Mouse (Mus musculus) adrenal gland, postnatal 14 days (tissue): ENCODE data around the gene Lhcgr. TPM values are rescaled to one million over a fixed set of nuclear protein-coding genes. Genes with fewer than 3 reads are reported as not detected.
A peak's percentile ranks its signal among the peaks of the same experiment; 100 is the strongest.

Experiments used
- DNase-seq: peaks from one replicate; pipeline ENCODE4 v3.0.0; 2021; ENCODE audit warnings: mixed read lengths
- total RNA-seq: library from RNA; stranded (reverse); gene quantifications from 2 replicates; pipeline ENCODE4 v1.2.3, GENCODE M21; 2021

Lhcgr gene
- total RNA-seq, 1 experiment from 2014 or later = not detected

DNA sequence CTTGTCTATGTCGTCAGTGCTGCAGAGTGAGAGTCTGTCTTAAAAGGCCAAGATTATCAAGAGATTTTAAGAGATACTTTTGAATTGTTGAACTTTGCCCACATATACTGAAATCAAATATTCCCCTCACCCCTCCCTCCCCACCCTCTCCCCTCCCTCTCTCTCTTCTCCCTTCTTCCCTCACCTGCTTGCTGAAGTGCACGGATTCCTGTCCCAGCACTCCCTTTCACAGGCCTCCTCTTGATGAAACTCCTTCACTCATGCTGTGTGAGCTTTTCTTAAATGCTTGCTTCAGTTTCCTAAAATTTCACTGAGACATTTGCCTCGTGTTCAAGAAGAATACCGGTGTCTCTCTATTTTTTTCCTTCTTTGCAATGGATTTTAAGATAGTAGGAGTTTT is 88.7 kb downstream of the Lhcgr start:
- DNase-seq = no peak

DNA sequence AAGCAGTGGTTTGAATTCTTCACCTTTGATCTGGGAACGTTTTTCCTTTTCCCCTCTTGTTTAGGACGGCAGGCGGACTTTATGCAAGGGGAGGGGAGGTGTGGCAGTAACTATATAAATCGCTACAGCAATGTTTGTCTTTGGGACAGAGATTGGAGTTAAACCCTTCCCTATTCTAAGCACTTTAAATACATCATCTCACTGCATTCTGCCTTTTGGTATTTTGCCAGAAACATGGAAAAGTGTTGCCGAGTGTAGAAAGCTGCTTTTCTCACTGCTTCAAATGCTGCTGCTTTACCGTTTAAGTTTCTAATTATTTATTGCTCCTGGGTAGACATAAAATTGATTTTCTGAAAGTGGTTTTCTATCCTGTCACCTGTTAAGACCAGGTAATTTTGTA is 89.4 kb downstream of the Lhcgr start:
- no peak for DNase-seq

DNA sequence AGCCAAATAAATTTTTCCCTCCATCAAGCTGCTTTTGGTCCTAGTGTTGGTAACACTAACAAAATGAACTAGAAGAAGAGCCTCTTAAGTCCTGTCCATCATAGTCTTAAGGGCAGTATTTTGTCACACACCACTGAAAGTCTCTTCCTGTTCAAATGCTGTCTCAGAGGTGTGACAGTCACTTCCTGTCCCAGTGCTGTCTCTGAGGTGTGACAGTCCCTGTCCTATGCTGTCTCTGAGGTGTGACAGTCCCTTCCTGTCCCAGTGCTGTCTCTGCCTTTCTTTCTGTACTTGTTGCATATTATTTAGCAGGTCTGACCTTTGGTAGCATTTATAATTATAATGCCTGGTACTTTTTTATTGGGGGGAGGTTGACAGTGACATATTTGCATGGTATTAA is 90.9 kb downstream of the Lhcgr start:
- DNase-seq = no peak

DNA sequence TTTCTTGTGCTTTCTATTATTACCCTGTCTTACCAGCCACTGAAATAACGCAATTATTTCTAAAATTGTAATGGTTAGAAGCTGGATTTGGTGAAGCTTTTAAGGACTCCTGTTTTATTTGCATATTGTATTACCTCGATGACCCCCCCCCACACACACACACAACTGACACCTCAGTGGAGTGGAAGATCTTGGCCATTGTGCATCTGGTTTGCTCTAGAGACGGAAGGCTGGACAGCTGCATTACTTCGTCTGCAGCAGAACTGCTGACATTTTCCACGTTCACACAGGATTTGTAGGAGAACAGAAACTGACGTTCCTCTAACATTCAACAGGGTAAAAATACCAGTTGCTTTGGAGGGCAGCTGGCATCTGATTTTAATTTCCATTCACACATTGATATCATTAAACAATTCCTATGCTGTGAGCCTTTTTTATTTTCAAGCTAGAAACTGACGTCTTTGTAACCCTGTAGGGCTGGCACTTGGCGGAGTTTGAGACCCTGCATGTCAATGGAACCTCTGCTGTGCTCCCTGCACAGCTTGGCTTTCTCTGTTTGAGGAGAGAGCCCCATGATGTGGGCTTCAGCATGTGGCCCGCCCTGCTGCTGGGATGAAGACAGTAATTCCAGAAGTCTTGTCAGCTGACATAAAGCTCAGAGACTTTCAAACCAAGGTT is 95.0 kb downstream of the Lhcgr start:
- DNase-seq = no peak

DNA sequence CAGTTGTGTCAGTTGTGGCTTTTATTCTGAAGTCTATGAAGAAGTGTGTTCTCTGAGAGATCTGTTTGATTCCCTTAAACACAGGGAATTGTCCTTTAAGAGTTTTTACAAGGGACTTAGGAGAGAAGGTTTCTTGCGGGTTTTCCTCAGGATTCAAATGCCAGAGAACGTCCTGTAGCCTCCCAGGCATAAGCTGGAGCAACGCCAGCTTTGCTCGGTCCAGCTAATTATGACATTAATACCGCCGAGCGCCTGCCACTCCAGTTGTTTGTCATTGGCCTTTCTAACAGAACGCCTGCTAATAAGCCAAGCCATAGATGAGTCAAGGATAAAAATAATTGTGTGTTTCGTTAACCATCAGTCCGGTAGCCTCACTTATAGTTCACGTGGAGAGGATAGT is 103.6 kb downstream of the Lhcgr start:
- no peak for DNase-seq

DNA sequence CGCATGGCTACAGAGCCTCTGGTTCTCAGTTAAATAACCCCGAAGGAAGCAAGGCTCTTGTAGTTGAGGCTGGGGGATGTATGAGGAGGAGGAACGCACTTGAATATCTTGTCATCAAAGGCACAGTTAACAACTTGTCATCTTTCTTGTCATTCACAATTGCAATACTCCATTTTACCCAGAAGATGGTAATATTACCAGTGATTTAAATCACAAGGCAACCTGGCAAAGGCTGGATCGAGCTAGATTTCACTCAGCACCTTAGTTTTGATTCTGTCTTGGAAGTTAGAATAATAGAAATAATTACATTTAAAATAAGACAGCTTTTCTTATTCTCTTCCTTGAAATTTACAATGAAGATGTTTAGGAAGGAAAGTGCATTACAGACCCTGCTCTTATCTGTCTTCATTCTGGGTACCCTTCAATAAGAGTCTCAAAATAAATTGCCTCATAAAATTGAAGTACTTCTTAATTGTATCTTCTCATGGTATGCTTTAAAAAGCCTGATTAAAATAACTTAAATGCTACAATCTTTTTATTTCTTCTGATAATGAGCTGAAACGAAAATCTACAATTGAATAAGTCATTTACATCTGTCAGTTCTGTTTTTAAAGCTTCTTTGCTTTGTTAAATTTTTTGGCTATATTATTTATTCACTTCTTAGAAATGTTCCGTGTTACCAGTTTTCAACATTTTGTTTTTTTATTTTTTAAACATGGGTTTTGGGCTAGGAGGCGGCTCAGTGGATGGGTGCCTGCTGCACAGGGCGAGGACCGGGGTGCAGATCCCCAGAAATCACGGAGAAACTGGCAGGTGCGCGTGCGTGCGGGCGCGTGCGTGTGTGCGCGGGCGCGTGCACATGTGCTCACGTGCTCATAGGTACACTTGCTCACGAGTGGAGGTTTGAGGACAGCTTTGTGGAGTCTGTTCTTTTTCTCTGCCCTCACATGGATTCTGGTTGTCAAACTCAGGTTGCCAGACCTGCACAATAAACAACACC is 116.2 kb downstream of the Lhcgr start:
- DNase-seq = no peak

DNA sequence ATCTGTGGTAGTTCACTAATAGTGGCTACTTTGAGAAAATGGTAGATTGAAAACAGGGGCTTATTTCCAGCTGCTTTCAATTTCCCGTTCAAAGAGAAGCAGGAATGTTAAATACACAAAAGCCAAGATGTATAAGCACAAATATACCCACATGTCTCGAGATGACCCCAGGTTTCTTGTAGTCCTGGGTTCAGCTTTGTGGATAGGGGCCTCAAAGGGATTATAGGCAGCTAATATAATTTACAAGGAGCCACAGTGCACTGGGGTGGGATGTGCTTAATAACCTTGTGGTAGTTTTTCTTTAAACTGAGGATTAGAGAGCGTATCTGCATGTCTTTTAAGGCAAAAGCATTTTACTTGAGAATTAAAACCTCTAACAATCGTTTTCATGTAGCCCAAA is 121.0 kb downstream of the Lhcgr start:
- DNase-seq = no peak

DNA sequence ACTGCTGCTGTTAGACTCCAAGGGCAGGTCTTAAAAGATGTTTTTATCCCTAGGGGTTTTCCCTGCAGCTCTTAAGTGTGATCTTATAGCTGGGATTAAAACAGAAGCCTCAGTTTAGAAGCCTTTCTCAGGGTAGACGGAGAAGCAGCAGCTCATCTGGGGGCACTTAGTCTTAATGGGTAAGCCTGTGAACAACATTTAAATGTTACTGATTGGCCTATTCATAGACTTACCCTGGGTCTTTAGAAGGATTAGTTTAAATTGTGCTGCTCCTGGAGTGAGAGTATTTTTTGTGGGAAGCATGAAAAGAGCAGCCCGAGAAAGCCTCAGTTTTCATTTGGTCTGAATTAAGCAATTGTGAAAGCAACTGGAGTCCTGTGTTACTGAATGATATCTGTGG is 121.9 kb downstream of the Lhcgr start:
- no peak for DNase-seq

DNA sequence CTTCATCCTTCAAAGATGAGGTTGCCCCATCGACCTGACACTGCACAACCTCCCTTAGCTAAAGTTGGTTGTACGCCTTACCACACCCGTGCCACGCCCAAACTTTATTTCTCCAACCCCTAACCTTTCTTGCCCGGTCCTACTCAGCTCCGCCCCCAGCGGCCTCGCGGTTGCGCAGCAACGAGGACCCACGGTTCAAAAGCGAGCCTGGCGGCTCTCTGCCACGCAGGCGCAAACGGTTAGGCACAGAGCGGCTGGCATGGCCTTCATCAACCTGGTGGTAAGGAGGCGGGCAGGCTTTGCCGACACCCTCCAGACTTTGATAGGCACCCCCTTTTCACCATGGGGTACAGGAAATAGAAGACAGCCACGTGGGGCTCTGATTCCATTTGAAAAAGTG is 123.3 kb downstream of the Lhcgr start, which contains the start of gene Gtf2a1l:
TSS of gene Gtf2a1l (plus strand) at position 209 of the 400 bp plus-strand sequence.
- peak; percentile 73 for DNase-seq

Other genes starting within 250 kb of the Lhcgr start
- 28.0 and 31.0 TPM in 2 replicates for gene Ston1, start 194.3 kb downstream of the Lhcgr start, total RNA-seq
- gene Gtf2a1l, start 123.3 kb downstream of the Lhcgr start, total RNA-seq = not detected in 2 replicates